ENCODE assay signal across 8 mouse cellular contexts in genomic region chr7:73607450-73608005, GRCm38 (mm10).
A peak's percentile ranks its signal among the peaks of the same experiment; 100 is the strongest.
DNase-seq lines count a peak whose midpoint lies in the region; ATAC-seq and TF ChIP-seq lines count a peak whose summit lies in the region.

No protein-coding gene starts in this region.

- intact Hi-C loops in heart, adult 2 months (cut with DNase I): loop anchor here (1.0 kb wide), 1 partner anchor 10 kb away; no protein-coding TSS in a partner anchor

- no peak for TF ChIP-seq EP300 in heart, adult 2 months (IDR thresholded peaks at IDR 0.05; ENCODE audit: insufficient read depth, low read depth, low read length)
- no peak for TF ChIP-seq EP300 in CH12.LX (IDR thresholded peaks at IDR 0.05; ENCODE audit: low read length)

- peaks cover 5% of the 10 kb centered on the region; the same call in 1 of the 2 replicates for H3K36me3 ChIP-seq in heart, adult 2 months (ENCODE audit: control insufficient read depth, insufficient read depth, low read length)
- H3K36me3 ChIP-seq in CH12.LX (replicated peaks in 1 of 2; ENCODE audit: control insufficient read depth in 1 of 2, insufficient read depth in 1 of 2, low read length in 1 of 2): peaks cover 0 to 3% of the 10 kb centered on the region in 2 experiments
- no peaks in the 10 kb centered on the region for H3K36me3 ChIP-seq in limb, embryonic 12.5 days

- peak in 1 of 2 experiments; percentile 38 for DNase-seq in heart, adult 2 months
- DNase-seq in heart, postnatal 4 days: no peak
- no peak for DNase-seq in CH12.LX (ENCODE audit: extremely low read depth)
- peak; percentile 51 for DNase-seq in retina, embryonic 14.5 days (ENCODE audit: low spot score)
- no peak for DNase-seq in frontal cortex, postnatal 14 days (ENCODE audit: low spot score in 2 of 2)
- no peak for DNase-seq in right cerebral cortex, postnatal 10 days (ENCODE audit: low spot score in 2 of 2)

- WGBS in heart, adult 2 months: 6% methylated on average over 11 of the region's 11 CpGs
- 12% methylated on average over 11 of the region's 11 CpGs for WGBS in limb, embryonic 12.5 days

- no peak for ATAC-seq in limb, embryonic 12.5 days (ENCODE audit: insufficient number of reproducible peaks, insufficient read depth, low FRiP score, low TSS enrichment, low read depth)

- dilution Hi-C loops in CH12.LX (cut with MboI; ENCODE audit: extremely low pct_ligation_motif_present, extremely low pct_unique_long_range_greater_than_20kb, low sequenced_read_pairs): no loop called here

- H3K27me3 ChIP-seq in heart, adult 2 months (ENCODE audit: control insufficient read depth, insufficient read depth, low read length): no peaks in the 10 kb centered on the region
- no peaks in the 10 kb centered on the region for H3K27me3 ChIP-seq in CH12.LX (replicated peaks)
- H3K27me3 ChIP-seq in limb, embryonic 12.5 days: no peaks in the 10 kb centered on the region

- no peak for TF ChIP-seq RAD21 in CH12.LX (IDR thresholded peaks at IDR 0.05; ENCODE audit: low read depth, low read length)

- TF ChIP-seq CTCF in heart, adult 2 months (IDR thresholded peaks at IDR 0.05): no peak
- no peak for TF ChIP-seq CTCF in CH12.LX (conservative IDR thresholded peaks at IDR 0.05 in 1 of 2, IDR thresholded peaks at IDR 0.05 in 1 of 2; ENCODE audit: low read depth in 2 of 2, low read length in 2 of 2)
- TF ChIP-seq CTCF in embryonic fibroblast, embryonic 13.5 days (IDR thresholded peaks at IDR 0.05; ENCODE audit: borderline replicate concordance, insufficient read depth, low read length): no peak

- no peaks in the 10 kb centered on the region for H3K79me2 ChIP-seq in heart, adult 2 months (replicated peaks; ENCODE audit: control insufficient read depth, insufficient read depth, low read length)
- H3K79me2 ChIP-seq in CH12.LX (replicated peaks; ENCODE audit: control insufficient read depth, extremely low read depth, insufficient read depth, poor library complexity, severe bottlenecking): peaks cover 2% of the 10 kb centered on the region; the same call in 1 of the 2 replicates

- peaks cover 4% of the 10 kb centered on the region for H3K4me1 ChIP-seq in heart, adult 2 months (ENCODE audit: control insufficient read depth, insufficient read depth, low read length)
- peaks cover 3 to 32% of the 10 kb centered on the region in 2 experiments; a peak in 3 of 4 replicates for H3K4me1 ChIP-seq in CH12.LX (ENCODE audit: control insufficient read depth in 1 of 2, insufficient read depth in 2 of 2)
- H3K4me1 ChIP-seq in embryonic fibroblast, embryonic 13.5 days (ENCODE audit: control insufficient read depth, insufficient read depth, low read length): peaks cover 6% of the 10 kb centered on the region
- H3K4me1 ChIP-seq in limb, embryonic 12.5 days (replicated peaks): peaks cover 11% of the 10 kb centered on the region; the same call in 1 of the 2 replicates

- H3K9me3 ChIP-seq in CH12.LX (replicated peaks; ENCODE audit: low read length): no peaks in the 10 kb centered on the region
- H3K9me3 ChIP-seq in limb, embryonic 12.5 days: no peaks in the 10 kb centered on the region

- H3K4me3 ChIP-seq in heart, adult 2 months: peak overlapping the region; percentile 55
- H3K4me3 ChIP-seq in CH12.LX (replicated peaks in 1 of 3; ENCODE audit: low read depth in 2 of 3, low read length in 2 of 3, poor library complexity in 1 of 3): peak overlapping the region in 2 of 3 experiments; percentile 40 to 46
- H3K4me3 ChIP-seq in embryonic fibroblast, embryonic 13.5 days (ENCODE audit: insufficient read depth, low read length): peak overlapping the region; percentile 40
- peak overlapping the region; percentile 27 for H3K4me3 ChIP-seq in limb, embryonic 12.5 days (replicated peaks)

- in situ Hi-C loops in CH12.LX (cut with MboI; ENCODE audit: low pct_ligation_motif_present, low pct_unique_long_range_greater_than_20kb, low sequenced_read_pairs): loop anchor here (5.0 kb wide), 1 partner anchor 40 kb away; no protein-coding TSS in a partner anchor

- no peak for TF ChIP-seq POLR2A in heart, adult 2 months (IDR thresholded peaks at IDR 0.05; ENCODE audit: insufficient read depth, low read depth, low read length)
- no peak; the same call in 1 of the 2 replicates for TF ChIP-seq POLR2A in CH12.LX (IDR thresholded peaks at IDR 0.05; ENCODE audit: low read depth, low read length)
- TF ChIP-seq POLR2A in embryonic fibroblast, embryonic 13.5 days (IDR thresholded peaks at IDR 0.05; ENCODE audit: low read depth, low read length): 0 out of 2 replicates have a peak, but pooled peaks have one; percentile 12

- H3K4me2 ChIP-seq in CH12.LX (ENCODE audit: insufficient read depth, low read depth, poor library complexity, severe bottlenecking): peak overlapping the region; percentile 93
- peak overlapping the region; percentile 58 for H3K4me2 ChIP-seq in limb, embryonic 12.5 days

- H3K9ac ChIP-seq in heart, adult 2 months (ENCODE audit: low read depth, low read length): peak overlapping the region; percentile 69
- H3K9ac ChIP-seq in CH12.LX (ENCODE audit: insufficient read depth, low read depth): peak overlapping the region; percentile 99
- peak overlapping the region; percentile 53 for H3K9ac ChIP-seq in limb, embryonic 12.5 days (replicated peaks)

- peak overlapping the region; percentile 92 for H3K27ac ChIP-seq in heart, adult 2 months
- peak overlapping the region; percentile 60; the same call in 1 of the 2 replicates for H3K27ac ChIP-seq in CH12.LX (ENCODE audit: insufficient read depth, low read depth)
- H3K27ac ChIP-seq in embryonic fibroblast, embryonic 13.5 days (ENCODE audit: insufficient read depth, low read length): peak overlapping the region; percentile 96
- H3K27ac ChIP-seq in limb, embryonic 12.5 days: peak overlapping the region; percentile 94

TF ChIP-seq in CH12.LX, 34 proteins besides CTCF, POLR2A, EP300 and RAD21:
- TF ChIP-seq BHLHE40 (IDR thresholded peaks at IDR 0.05; ENCODE audit: low read depth, low read length): no peak
- peak; percentile 7; the same call in 1 of the 2 replicates for TF ChIP-seq ZNF384 (IDR thresholded peaks at IDR 0.05; ENCODE audit: low read depth, low read length)
- TF ChIP-seq MYC (IDR thresholded peaks at IDR 0.05; ENCODE audit: low read depth, low read length): no peak
- 0 out of 2 replicates have a peak, but pooled peaks have one; percentile 13 for TF ChIP-seq TBP (conservative IDR thresholded peaks at IDR 0.05; ENCODE audit: low read depth, low read length)
- TF ChIP-seq GABPA (IDR thresholded peaks at IDR 0.05; ENCODE audit: insufficient replicate concordance, low read depth, low read length): no peak
- no peak for TF ChIP-seq ZKSCAN1 (IDR thresholded peaks at IDR 0.05; ENCODE audit: borderline replicate concordance, low read depth, low read length)
